Mouse (Mus musculus) myocyte (in vitro differentiated cells): Measurements from ENCODE around the gene Zfp61. TPM values are rescaled to one million over a fixed set of nuclear protein-coding genes. Genes with fewer than 3 reads are reported as not detected.

ENCODE experiments used
- H3K27me3 ChIP-seq: one replicate; pipeline ENCODE4 v1.6.1; 2011; ENCODE audit not compliant: control insufficient read depth, insufficient read depth, insufficient read length
- H3K36me3 ChIP-seq: one replicate; pipeline ENCODE4 v1.6.1; 2011; ENCODE audit not compliant: control insufficient read depth, insufficient read depth
- H3K4me2 ChIP-seq: one replicate; pipeline ENCODE4 v1.6.1; 2011; ENCODE audit warnings: low read depth, control low read depth
- H3K4me3 ChIP-seq: one replicate; pipeline ENCODE4 v1.5.1; 2011; ENCODE audit warnings: mild to moderate bottlenecking, control low read depth, moderate library complexity
- H3K79me2 ChIP-seq: one replicate; pipeline ENCODE4 v1.6.1; 2011; ENCODE audit not compliant: control insufficient read depth, insufficient read depth
- H3ac ChIP-seq: one replicate; pipeline ENCODE4 v1.6.1; 2011; ENCODE audit not compliant: control insufficient read depth, insufficient read length
- CEBPB ChIP-seq: IDR thresholded peaks from 2 replicates; pipeline ENCODE4 v1.6.1; 2011; ENCODE audit warnings: mild to moderate bottlenecking, moderate library complexity; ENCODE audit not compliant: poor library complexity, insufficient read depth, severe bottlenecking
- E2F4 ChIP-seq: IDR thresholded peaks from one replicate; pipeline ENCODE4 v1.6.1; 2011; ENCODE audit warnings: mild to moderate bottlenecking, control low read depth, moderate library complexity; ENCODE audit not compliant: insufficient read depth
- MAX ChIP-seq: IDR thresholded peaks from one replicate; pipeline ENCODE4 v1.6.1; 2011; ENCODE audit warnings: low read depth, mild to moderate bottlenecking, control low read depth
- MYOD1 ChIP-seq, 3 experiments: IDR thresholded peaks; one replicate each; pipeline ENCODE4 v1.6.1; 2011; ENCODE audit warnings: control low read depth in 2 of 3, low read depth in 2 of 3, mild to moderate bottlenecking in 2 of 3, moderate library complexity in 1 of 3; ENCODE audit not compliant: insufficient read length in 2 of 3, control insufficient read depth in 1 of 3
- MYOG ChIP-seq, 3 experiments: IDR thresholded peaks; one replicate each; pipeline ENCODE4 v1.6.1; 2011; ENCODE audit warnings: control low read depth in 2 of 3, low read depth in 2 of 3, mild to moderate bottlenecking in 2 of 3; ENCODE audit not compliant: insufficient read length in 2 of 3, control insufficient read depth in 1 of 3, insufficient read depth in 1 of 3
- POLR2A ChIP-seq: IDR thresholded peaks from one replicate; pipeline ENCODE4 v1.6.1; 2011; ENCODE audit warnings: low read depth, mild to moderate bottlenecking, control low read depth, moderate library complexity; ENCODE audit not compliant: insufficient read length
- POLR2AphosphoS2 ChIP-seq: IDR thresholded peaks from one replicate; pipeline ENCODE4 v1.6.1; 2011; ENCODE audit warnings: low read depth, control low read depth; ENCODE audit not compliant: insufficient read length
- REST ChIP-seq: IDR thresholded peaks from one replicate; pipeline ENCODE4 v1.6.1; 2011; ENCODE audit warnings: mild to moderate bottlenecking, control low read depth, moderate library complexity; ENCODE audit not compliant: insufficient read depth, insufficient read length
- SRF ChIP-seq: IDR thresholded peaks from one replicate; pipeline ENCODE4 v1.6.1; 2011; ENCODE audit warnings: low read depth; ENCODE audit not compliant: control insufficient read depth, insufficient read length
- TCF12 ChIP-seq: IDR thresholded peaks from one replicate; pipeline ENCODE4 v1.6.1; 2011; ENCODE audit warnings: mild to moderate bottlenecking, control low read depth; ENCODE audit not compliant: poor library complexity, insufficient read depth, severe bottlenecking
- TCF3 ChIP-seq: IDR thresholded peaks from one replicate; pipeline ENCODE4 v1.6.1; 2011; ENCODE audit warnings: low read depth, control low read depth; ENCODE audit not compliant: insufficient read length
- USF1 ChIP-seq: IDR thresholded peaks from one replicate; pipeline ENCODE4 v1.6.1; 2011; ENCODE audit warnings: low read depth, mild to moderate bottlenecking, control low read depth, moderate library complexity
- polyA plus RNA-seq: library from polyadenylated mRNA; unstranded; fragments of >200 nt; fragmentation: generic; extraction: Trizol; gene quantifications from one replicate; pipeline ENCODE4 v1.2.1, GENCODE M21; 2012; ENCODE audit warnings: missing spikeins

Zfp61 gene
- polyA plus RNA-seq, 1 experiment = 4.3 TPM

DNA sequence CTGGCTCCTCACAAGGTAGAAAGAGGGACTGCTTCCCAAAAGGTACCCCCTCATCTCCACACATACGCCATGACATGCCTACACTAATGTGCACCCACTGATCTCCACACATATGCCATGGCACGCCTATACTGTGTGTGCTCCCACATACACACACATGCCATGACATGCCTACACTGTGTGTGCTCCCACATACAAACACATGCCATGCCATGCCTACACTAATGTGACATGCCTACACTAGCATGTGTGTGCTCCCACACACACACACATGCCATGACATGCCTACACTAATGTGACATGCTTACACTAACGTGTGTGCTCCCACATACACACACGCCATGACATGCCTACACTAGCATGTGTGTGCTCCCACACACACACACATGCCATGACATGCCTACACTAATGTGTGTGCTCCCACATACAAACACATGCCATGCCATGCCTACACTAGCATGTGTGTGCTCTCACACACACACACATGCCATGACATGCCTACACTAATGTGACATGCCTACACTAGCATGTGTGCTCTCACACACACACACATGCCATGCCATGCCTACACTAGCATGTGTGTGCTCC, 10.8 kb downstream of the Zfp61 start:
- Histone ChIP-seq H3K36me3 (no peaks in the 10 kb centered on the region), H3ac (no peak overlapping the region), H3K27me3 (no peaks in the 10 kb centered on the region), H3K79me2 (no peaks in the 10 kb centered on the region), H3K4me3 (no peak overlapping the region), H3K4me2 (no peak overlapping the region)
- TF ChIP-seq SRF (no peak), POLR2AphosphoS2 (peak; percentile 75)

DNA sequence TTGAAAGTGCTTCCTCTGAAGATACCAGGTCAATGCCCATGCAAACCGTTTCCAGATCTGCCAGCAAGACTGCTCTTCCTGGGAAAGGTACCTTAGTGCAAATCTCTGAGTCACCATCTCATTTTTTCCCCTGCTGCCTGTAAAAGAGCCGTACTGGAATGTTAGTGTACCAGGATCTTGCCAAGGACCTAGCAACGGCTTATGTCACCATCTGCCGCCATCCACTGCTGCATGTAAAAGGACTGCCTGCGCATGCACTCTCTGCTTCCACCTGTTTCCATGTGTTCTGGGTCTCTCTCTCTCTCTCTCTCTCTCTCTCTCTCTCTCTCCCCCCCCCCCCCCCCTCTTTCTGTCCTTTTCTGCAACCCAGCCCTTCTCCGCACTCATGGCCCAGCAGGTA, 12.5 kb downstream of the Zfp61 start:
- Histone ChIP-seq H3K79me2 (no peaks in the 10 kb centered on the region), H3K27me3 (no peaks in the 10 kb centered on the region), H3K4me2 (no peak overlapping the region), H3K4me3 (no peak overlapping the region), H3ac (no peak overlapping the region), H3K36me3 (no peaks in the 10 kb centered on the region)
- TF ChIP-seq USF1 (no peak), CEBPB (no peak), TCF3 (no peak), E2F4 (no peak), REST (no peak), POLR2AphosphoS2 (no peak), MAX (no peak), POLR2A (no peak), MYOD1 (IDR thresholded peaks at IDR 0.05; ENCODE audit: control insufficient read depth in 1 of 3, insufficient read length in 2 of 3, low read depth in 2 of 3) (no peak), SRF (no peak)

DNA sequence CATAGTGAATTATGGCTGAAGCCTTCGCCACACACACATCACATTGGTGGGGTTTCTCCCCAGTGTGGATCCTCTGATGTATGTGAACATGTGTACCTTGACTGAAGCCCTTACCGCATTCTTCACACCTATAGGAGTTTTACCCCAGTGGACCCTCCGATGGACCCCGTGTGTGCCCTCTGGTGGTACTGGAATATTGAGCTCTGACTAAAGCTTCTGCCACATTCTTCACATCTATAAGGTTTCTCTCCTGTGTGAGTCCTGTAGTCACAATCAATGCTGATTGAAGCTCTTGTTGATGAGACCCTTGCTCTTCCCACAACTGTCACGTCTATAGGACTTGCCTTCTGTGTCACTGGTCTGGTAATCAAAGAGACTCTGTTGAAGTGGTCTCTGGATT, 13.4 kb downstream of the Zfp61 start:
- Histone ChIP-seq H3K27me3 (no peaks in the 10 kb centered on the region), H3K4me3 (no peak overlapping the region), H3K36me3 (no peaks in the 10 kb centered on the region), H3K79me2 (no peaks in the 10 kb centered on the region), H3ac (no peak overlapping the region), H3K4me2 (no peak overlapping the region)
- TF ChIP-seq REST = no peak
- TF ChIP-seq MAX = no peak
- no peak for TF ChIP-seq POLR2AphosphoS2
- no peak for TF ChIP-seq SRF
- TF ChIP-seq E2F4 = no peak
- no peak for TF ChIP-seq POLR2A
- TF ChIP-seq MYOD1 (IDR thresholded peaks at IDR 0.05; ENCODE audit: control insufficient read depth in 1 of 3, insufficient read length in 2 of 3, low read depth in 2 of 3) = no peak
- TF ChIP-seq CEBPB = no peak
- TF ChIP-seq TCF3 = no peak
- TF ChIP-seq USF1 = no peak
- TF ChIP-seq TCF12 = no peak
- TF ChIP-seq MYOG (IDR thresholded peaks at IDR 0.05; ENCODE audit: control insufficient read depth in 1 of 3, insufficient read depth in 1 of 3, insufficient read length in 2 of 3, low read depth in 2 of 3) = no peak

DNA sequence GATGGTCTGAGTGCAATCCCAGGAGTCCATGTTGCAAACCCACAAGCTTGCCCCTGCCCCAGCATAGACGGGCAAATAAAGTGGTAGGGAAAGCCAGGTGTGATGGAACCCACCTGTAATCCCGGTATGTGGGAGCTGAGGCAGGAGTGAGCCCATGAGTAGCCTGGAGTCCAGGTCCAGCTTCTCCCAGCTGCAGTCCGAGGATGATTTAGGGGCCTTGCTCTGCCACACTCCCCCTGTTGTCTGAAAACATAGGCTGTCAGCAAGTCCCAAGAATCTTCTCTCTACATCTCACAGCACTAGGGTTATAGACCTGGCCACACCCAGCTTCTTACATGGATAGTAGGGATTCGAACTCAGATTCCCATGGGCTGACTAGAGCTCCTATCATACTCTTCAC, 14.1 kb downstream of the Zfp61 start:
- H3K4me2 ChIP-seq = no peak overlapping the region
- no peak for TF ChIP-seq SRF
- no peak for TF ChIP-seq CEBPB
- TF ChIP-seq REST = no peak
- no peak for TF ChIP-seq MYOG (IDR thresholded peaks at IDR 0.05; ENCODE audit: control insufficient read depth in 1 of 3, insufficient read depth in 1 of 3, insufficient read length in 2 of 3, low read depth in 2 of 3)
- no peak for TF ChIP-seq MAX
- TF ChIP-seq POLR2A = no peak
- no peak for TF ChIP-seq USF1
- no peak for TF ChIP-seq E2F4
- no peak for TF ChIP-seq TCF3
- no peak for TF ChIP-seq MYOD1 (IDR thresholded peaks at IDR 0.05; ENCODE audit: control insufficient read depth in 1 of 3, insufficient read length in 2 of 3, low read depth in 2 of 3)
- no peak for TF ChIP-seq TCF12
- TF ChIP-seq POLR2AphosphoS2 = no peak
- no peaks in the 10 kb centered on the region for H3K36me3 ChIP-seq
- no peak overlapping the region for H3K4me3 ChIP-seq
- H3K79me2 ChIP-seq = no peaks in the 10 kb centered on the region
- H3K27me3 ChIP-seq = no peaks in the 10 kb centered on the region
- H3ac ChIP-seq = no peak overlapping the region

DNA sequence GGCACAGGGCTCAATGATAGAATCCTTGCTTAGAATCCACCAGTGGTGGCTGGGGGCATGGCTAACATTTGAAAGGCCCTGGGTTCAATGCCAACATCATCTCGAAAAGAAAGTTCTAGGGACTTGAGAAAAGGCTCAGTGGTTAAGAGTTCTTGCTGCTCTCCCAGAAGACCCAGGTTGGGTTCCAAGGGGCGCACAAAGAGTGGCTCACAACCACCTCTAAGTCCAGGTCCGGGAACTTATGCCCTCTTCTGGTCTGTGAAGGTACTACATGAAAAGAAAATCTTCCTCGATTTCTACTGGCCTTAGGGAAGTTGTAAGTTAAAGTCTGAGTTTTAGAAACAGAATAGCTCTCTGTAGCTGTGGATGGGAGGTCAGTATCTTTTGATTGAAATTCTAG, 14.9 kb downstream of the Zfp61 start:
- no peaks in the 10 kb centered on the region for H3K27me3 ChIP-seq
- no peak overlapping the region for H3K4me2 ChIP-seq
- no peak for TF ChIP-seq USF1
- TF ChIP-seq REST = no peak
- no peak for TF ChIP-seq MYOD1 (IDR thresholded peaks at IDR 0.05; ENCODE audit: control insufficient read depth in 1 of 3, insufficient read length in 2 of 3, low read depth in 2 of 3)
- TF ChIP-seq TCF3 = no peak
- no peak for TF ChIP-seq MAX
- TF ChIP-seq E2F4 = no peak
- TF ChIP-seq POLR2AphosphoS2 = no peak
- TF ChIP-seq SRF = no peak
- TF ChIP-seq POLR2A = no peak
- no peak for TF ChIP-seq MYOG (IDR thresholded peaks at IDR 0.05; ENCODE audit: control insufficient read depth in 1 of 3, insufficient read depth in 1 of 3, insufficient read length in 2 of 3, low read depth in 2 of 3)
- TF ChIP-seq TCF12 = no peak
- TF ChIP-seq CEBPB = no peak

More for the DNA sequence above, 14.9 kb downstream of the Zfp61 start:
- no peaks in the 10 kb centered on the region for H3K36me3 ChIP-seq
- H3K4me3 ChIP-seq = no peak overlapping the region
- H3K79me2 ChIP-seq = no peaks in the 10 kb centered on the region
- no peak overlapping the region for H3ac ChIP-seq
